Mouse (Mus musculus) c-Kit-positive CD71-negative TER-119-negative erythroid progenitor cells, embryonic 14.5 days (primary cell): Measurements from ENCODE around the gene Parp1.
"Not testable (repeated sequence)": the region's sequence is repeated elsewhere in the genome, so short reads cannot be mapped to it uniquely, and the experiment has no call there.

ENCODE experiments used
- DNase-seq: peaks from one replicate; pipeline ENCODE4 v3.0.0-alpha.2; 2013; ENCODE audit warnings: low read depth

Gene Parp1

DNA sequence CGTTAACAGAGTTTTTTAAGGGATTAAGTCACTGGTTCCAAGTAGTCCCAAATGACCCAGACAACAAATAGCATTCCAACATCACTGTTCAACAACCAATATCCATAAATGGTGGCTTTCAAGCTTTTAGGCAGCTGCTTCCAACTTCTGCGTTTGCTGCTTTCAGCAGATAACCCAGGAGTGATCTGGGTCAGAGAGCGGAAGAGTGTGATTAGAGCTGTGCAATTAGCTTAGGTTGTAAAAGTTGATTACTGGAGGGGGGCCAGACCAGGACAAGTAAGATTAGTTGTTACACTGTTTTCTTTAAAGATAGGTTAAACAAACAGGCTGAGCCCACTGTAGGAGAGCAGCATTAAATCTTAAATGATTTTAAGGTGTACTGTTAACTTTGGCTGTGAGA is 7.5 kb upstream of the Parp1 start:
- DNase-seq, result no peak

- DNase-seq, result no peak
Measured at GRCm38 (mm10) chr1:180564885-180565284, 3.8 kb upstream of the Parp1 start.

GRCm38 (mm10) chr1:180567761-180568160 is 963 bp upstream of the Parp1 start:
- DNase-seq, result no peak

DNA sequence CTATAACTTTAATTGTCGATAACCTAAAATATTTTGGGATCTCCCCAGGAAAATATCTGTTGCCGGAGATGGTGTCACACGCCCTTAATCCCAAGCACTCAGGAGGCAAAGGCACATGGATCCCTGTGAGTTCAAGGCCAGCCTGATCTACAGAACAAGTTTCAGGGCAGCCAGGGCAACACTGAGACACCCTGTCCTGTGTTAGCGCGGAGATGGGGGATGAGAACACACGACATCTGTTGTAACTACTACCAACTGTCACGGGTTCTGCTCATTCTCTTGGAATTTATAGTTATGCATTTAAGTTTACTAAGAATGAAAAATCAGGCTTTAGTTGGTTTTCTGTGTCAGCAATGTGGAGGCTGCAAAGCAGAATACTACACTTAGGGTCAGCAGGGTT is 476 bp upstream of the Parp1 start:
- no peak for DNase-seq

- DNase-seq, result no peak
Measured at GRCm38 (mm10) chr1:180569453-180569852, 729 bp downstream of the Parp1 start.

GRCm38 (mm10) chr1:180570181-180570580 is 1.5 kb downstream of the Parp1 start:
- DNase-seq, result no peak

DNA sequence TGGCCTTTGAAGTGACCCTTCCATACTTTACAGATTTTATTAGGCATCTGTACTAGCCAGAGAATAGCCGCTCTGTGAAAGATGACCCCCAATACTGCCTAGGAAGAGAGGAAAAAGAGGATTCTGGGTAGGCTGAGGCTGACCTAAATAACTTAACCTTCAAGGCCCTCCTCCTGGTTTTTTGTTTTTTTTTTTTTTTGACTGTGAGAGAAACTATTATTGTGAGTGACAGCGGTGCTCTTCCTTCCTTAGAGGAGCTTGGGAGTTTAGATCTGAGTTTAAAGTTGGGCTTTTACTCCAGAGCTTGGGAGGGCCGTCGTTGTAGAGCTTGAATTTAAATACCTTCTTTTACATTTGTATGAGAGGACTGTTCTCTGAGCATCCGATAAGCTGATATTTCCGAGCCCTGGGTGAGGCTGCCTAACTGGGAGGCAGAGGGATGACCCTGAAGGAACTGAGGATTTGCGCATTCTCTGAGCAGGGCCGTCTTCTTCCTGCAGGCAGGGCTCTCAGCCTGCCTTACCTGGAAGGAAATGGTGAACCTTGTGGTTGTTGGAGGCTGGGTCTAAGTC is 2.4 kb downstream of the Parp1 start:
- no peak for DNase-seq

DNA sequence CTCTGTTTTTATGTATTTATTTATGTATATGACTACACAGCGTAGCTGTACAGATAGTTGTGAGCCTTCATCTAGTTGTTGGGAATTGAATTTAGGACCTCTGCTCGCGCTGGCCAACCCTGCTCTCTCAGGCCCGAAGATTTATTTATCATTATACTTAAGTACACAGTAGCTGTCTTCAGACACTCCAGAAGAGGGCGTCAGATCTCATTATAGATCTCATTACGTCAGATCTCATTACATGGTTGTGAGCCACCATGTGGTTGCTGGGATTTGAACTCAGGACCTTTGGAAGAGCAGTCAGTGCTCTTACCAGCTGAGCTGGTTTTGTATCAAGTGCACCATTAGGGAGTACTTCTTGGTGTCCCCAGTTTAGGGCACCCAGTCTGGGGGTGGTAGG is 3.0 kb downstream of the Parp1 start:
- not testable (repeated sequence) for DNase-seq

- no peak for DNase-seq
Measured at GRCm38 (mm10) chr1:180572154-180572553, 3.4 kb downstream of the Parp1 start.

DNA sequence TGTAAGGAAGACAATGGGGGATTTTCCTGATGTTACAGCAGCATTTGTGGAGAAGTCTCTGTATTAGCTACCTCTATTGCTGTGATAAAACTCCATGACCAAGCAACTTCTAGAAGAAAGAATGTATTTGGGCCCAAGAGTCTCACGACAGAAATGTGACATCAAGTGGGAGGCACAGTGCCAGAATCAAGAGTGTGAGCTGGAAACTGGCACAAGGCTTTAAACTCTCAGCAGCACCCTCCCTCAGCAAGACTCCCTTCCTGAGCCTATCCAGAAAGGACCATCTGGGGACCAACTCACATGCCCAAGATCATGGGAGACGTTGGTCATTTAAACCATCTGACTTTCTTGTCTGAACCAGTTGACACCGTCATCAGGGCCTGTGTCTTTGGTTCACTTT is 7.8 kb downstream of the Parp1 start:
- DNase-seq, result no peak

DNA sequence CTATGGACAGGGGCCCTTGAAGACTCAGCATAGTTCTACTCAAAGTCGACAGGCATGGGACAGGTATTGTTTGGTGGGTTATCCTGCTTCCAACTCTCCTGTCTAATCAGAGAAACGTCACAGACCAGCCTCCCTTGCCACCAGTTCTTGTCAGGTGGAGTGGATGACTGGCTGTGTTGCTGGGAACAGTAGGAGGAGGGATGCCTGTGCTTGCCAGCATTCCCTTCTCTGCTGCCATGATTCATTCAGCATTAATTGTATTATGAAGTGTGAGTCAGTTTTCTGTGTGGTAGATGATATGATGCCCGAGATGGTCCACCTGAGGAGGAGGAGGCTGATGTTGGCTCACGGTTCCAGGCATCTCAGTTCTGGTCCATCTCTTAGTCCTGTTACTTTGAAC is 9.1 kb downstream of the Parp1 start:
- DNase-seq, result no peak

- DNase-seq, result peak; percentile 31
Measured at GRCm38 (mm10) chr1:180587792-180588442, 19.2 kb downstream of the Parp1 start.

DNA sequence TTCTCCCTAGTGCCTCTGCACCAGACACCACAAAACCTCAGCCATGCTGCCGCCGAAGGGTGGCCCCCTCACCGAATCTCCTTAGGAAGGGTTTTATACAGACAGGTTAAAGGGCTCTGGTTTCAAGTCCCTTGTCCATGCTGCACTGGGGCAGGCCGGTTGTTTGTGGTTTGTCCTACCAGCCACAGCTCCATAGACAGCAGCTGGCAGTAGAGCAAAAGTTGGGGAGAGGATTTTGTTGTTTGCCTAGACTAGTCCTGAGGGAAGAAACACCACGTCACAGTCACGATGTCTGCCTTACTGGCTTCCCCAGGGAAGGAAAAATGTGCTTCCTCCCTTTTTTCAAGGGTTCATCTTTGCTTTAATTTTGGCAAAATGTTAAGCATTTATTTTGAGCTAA is 31.9 kb downstream of the Parp1 start:
- DNase-seq, result no peak

DNA sequence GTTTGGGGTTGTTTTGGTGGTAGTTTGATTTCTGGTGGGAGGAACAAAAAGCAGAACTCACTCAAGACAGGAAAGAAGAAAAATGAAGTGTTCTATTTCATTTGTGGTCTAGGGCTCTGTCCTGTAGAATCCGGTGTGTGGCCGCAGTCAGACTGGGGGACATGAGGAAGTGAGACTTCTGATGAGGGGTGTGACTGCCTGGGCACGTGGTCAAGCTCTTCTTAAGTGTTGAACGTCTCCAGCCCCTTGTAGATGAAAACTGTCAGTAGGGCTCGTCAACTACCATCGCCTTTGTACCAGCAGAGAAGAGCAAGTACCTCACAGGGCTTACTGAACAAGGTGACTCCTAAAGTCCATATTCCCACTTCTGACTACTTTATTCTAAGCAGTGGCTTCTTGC is 33.1 kb downstream of the Parp1 start:
- DNase-seq, result peak; percentile 28

DNA sequence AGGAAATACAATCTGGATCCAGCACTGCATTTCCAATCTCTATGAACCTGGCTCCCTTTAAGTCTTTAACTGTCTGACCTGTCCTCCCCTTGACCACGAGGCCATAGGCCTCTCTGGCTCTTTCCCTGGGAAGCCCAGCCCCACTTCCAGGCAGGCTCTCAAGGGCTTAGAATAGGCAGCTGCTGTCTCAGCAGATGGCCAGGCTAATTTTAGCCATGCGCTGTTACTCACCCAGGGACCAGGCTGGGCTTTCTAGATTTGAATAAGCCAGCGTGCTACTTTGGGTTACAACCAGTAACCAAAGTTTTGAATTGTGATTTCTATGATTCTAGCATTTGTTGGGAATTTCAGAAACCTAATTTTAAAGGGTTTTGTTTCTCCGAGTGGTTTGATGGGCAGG is 35.9 kb downstream of the Parp1 start:
- DNase-seq, result no peak

DNA sequence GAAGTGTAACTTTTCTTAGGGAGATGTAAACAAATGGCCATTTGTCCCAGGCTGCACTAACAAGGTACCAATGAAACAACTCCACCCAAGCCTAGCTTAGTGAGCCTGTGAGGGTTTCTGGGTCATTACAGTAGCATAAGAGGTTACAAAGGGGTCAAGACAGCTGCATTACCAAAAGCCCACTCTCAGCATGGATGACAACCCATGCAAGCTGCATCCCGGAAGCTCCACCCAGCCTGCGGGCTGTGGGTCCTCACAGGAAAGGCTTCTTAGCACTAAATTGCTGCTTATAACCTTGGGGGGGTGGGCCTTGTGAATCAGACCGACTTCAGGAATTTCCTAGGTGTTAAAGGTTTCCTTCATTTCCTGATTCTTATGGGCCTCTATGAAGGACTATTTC is 37.4 kb downstream of the Parp1 start:
- DNase-seq, result no peak

GRCm38 (mm10) chr1:180606796-180607577 is 38.3 kb downstream of the Parp1 start:
- no peak for DNase-seq

DNA sequence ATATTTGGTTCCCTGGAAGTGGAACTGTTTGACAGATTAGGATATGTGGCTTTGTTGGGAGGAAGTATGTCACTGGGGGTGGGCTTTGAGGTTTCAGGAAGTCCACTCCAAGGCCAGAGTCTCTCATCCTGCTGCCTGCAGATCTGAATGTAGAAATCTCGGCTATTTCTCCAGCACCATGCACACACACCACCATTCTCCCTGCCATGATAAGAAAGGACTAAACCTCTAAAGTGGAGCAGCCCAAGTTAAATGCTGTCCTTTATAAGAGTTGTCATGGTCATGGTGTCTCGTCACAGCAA is 38.8 kb downstream of the Parp1 start:
- no peak for DNase-seq

GRCm38 (mm10) chr1:180611842-180612241 is 43.1 kb downstream of the Parp1 start:
- not testable (repeated sequence) for DNase-seq

DNA sequence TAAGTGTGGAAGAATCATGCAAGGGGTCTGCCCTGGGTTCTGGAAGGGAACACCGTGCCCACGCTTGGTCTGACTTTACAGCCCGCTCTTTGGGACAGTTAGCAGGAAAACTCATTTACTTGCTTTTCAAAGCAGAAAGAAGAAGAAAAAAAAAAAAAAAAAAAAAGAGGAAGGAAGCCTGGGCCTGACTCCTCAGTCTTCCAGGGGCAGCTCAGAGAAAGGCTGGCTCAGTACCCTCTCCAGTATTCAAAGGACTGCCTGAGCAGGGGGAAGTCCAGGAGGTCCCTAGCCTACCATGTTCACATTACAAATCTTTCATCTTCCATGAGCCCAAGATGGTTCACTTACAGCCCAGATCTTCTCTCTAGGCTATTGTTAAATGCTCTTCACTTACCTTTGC is 48.0 kb downstream of the Parp1 start:
- no peak for DNase-seq

GRCm38 (mm10) chr1:180622389-180622788 is 53.7 kb downstream of the Parp1 start:
- DNase-seq, result no peak

DNA sequence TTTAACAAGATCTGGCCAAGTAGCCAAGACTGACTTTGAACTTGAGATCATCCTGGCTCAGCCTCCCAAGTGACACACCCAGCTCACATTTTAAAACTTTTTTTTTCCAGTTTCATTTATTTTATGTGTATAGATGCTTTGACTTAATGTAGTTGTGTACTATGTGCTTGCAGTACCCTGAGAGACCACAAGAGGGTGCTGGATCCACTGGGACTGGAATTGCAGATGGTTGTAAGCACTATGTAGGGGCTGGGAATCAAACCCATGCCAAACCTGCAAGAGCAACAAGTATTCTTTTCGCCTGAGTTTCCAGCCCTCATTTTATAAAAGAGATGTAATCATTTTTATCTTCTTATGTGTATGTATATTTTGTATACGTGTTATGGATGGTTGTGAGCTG is 55.2 kb downstream of the Parp1 start:
- no peak for DNase-seq

GRCm38 (mm10) chr1:180626141-180626540 is 57.4 kb downstream of the Parp1 start:
- DNase-seq, result no peak

DNA sequence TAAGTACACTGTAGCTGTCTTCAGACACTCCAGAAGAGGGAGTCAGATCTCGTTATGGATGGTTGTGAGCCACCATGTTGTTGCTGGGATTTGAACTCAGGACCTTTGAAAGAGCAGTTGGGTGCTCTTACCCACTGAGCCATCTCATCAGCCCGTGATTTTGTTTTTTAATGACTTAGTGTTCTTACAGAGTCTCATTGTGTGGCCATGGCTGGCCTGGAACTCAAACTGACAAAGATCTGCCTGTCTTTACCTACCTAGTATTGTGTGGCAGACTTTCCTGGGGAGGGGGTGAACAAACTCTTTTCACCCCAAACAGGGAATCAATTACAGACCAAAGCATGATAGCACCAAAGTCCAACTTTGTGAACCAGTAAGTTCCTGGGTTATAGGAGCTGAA is 69.1 kb downstream of the Parp1 start:
- DNase-seq, result not testable (repeated sequence)
